In the genomic region with DNA sequence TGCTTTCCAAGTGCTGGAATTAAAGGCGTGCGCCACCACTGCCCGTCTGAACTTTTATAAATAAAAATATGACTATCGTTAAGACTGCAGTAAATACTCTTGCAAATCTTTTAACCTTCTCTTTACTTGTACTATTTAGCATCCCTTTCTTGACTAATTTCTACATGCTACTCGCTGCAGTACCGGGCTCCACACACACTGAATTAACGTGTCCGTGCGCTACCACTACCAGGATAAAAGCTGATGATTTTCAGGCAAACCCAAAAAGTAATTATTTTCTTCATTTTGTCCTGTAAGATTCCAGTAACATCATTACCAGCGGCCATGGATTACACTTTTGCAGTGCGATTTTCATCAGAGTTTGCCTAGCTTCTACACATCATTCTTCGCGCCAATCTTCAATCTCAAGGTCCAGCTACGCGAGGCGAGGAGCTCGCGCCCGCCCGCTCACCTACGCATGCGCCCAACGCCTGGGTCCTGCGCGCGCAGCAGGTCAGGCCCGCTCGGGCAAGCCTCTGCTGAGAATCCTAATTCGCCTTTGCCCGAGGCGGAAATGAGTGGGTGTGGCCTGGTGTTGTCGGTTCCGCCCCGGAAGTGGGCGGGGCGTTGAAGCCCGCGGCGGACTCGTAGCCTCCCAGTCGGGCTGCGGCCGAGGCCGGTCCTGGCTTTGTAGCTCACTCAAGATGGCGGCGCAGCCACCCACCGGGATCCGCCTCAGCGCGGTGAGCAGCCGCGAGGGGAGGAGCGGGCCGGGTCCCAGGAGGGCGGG, we compare ENCODE assay signal across 8 mouse cellular contexts. TPM values are rescaled to one million over a fixed set of nuclear protein-coding genes. Genes with fewer than 3 reads are reported as not detected.
DNase-seq lines count a peak whose midpoint lies in the region; ATAC-seq lines count a peak whose summit lies in the region.

A gene (plus strand): TSS at position 495 of the 769 bp plus-strand sequence.

- H3K4me1 ChIP-seq in intestine, embryonic 14.5 days (replicated peaks; ENCODE audit: control insufficient read depth, insufficient read depth, low read length) = peaks cover 11% of the 10 kb centered on the region

- ATAC-seq in intestine, embryonic 14.5 days (replicated peaks; ENCODE audit: low FRiP score, low TSS enrichment, low read depth) = peak; percentile 96

- no peaks in the 10 kb centered on the region for H3K9me3 ChIP-seq in intestine, embryonic 14.5 days (ENCODE audit: control insufficient read depth, low read length)

- peak within 1 kb of the TSS; percentile 96 for H3K27ac ChIP-seq in intestine, embryonic 14.5 days (ENCODE audit: low read depth)

- H3K4me2 ChIP-seq in intestine, embryonic 14.5 days (ENCODE audit: low read length) = peak within 1 kb of the TSS; percentile 75

- H3K27me3 ChIP-seq in intestine, embryonic 14.5 days (replicated peaks; ENCODE audit: control insufficient read depth, insufficient read depth, low read length) = no peaks in the 10 kb centered on the region

- intact Hi-C loops in left cerebral cortex, postnatal 14 days (cut with DNase I) = no loop called here

- DNase-seq in adrenal gland, adult 18-20 months (ENCODE audit: low spot score in 2 of 2) = peak; percentile 100
- peak; percentile 100 for DNase-seq in embryo, embryonic 11 days
- DNase-seq in gastrocnemius, postnatal 25 days = peak; percentile 100
- peak; percentile 99 for DNase-seq in intestine, embryonic 14.5 days (ENCODE audit: low spot score)
- peak; percentile 99 to 100 for DNase-seq in left cerebral cortex, postnatal 14 days (ENCODE audit: low spot score in 2 of 2)
- peak; percentile 100 for DNase-seq in mesoderm, embryonic 11.5 days (ENCODE audit: low read depth, low spot score)
- peak; percentile 99 for DNase-seq in right cerebral cortex, postnatal 36 days (ENCODE audit: low spot score in 2 of 2)
- peak; percentile 99 for DNase-seq in yolk sac, embryonic 10.5 days (ENCODE audit: low spot score)

- H3K4me3 ChIP-seq in intestine, embryonic 14.5 days (ENCODE audit: low read depth, low read length) = peak within 1 kb of the TSS; percentile 96

- H3K36me3 ChIP-seq in intestine, embryonic 14.5 days (ENCODE audit: control insufficient read depth, insufficient read depth, low read length) = no peaks in the 10 kb centered on the region

- H3K9ac ChIP-seq in intestine, embryonic 14.5 days (ENCODE audit: low read length) = peak within 1 kb of the TSS; percentile 98

- 11% methylated on average over 50 of the region's 55 CpGs for WGBS in intestine, embryonic 14.5 days

RNA-seq across cellular contexts. Expression of the gene that starts here (rescaled TPM):
- total RNA-seq in adrenal gland, adult 18-20 months (2021) = 10 to 100 TPM; 25.1 to 30.3 TPM
- total RNA-seq in gastrocnemius, postnatal 25 days (2021) = 10 to 100 TPM; 11.4 to 13.9 TPM
- 36.8 and 37.3 TPM in 2 replicates for polyA plus RNA-seq in intestine, embryonic 14.5 days (2014; fragmentation: Nextera tagmentation; extraction: Ambion mirVana)
- total RNA-seq in left cerebral cortex, postnatal 14 days (2021) = 10 to 100 TPM; 28.7 to 33.2 TPM

Comparison
In these comparisons a context has a peak if more than half of its experiments do, and no peak if none do; other contexts are left out.
1. Peak in every context shown above with its lines: DNase-seq, ATAC-seq, H3K4me3 ChIP-seq and H3K27ac ChIP-seq.